Mouse (Mus musculus): ENCODE results near the gene Brd2. TPM values are rescaled to one million over a fixed set of nuclear protein-coding genes. Genes with fewer than 3 reads are reported as not detected.
A peak's percentile ranks its signal among the peaks of the same experiment; 100 is the strongest.

The Brd2 gene
- polyA plus RNA-seq (2014; fragmentation: Nextera tagmentation; extraction: Ambion mirVana): 133 and 136 TPM in 2 replicates

DNA sequence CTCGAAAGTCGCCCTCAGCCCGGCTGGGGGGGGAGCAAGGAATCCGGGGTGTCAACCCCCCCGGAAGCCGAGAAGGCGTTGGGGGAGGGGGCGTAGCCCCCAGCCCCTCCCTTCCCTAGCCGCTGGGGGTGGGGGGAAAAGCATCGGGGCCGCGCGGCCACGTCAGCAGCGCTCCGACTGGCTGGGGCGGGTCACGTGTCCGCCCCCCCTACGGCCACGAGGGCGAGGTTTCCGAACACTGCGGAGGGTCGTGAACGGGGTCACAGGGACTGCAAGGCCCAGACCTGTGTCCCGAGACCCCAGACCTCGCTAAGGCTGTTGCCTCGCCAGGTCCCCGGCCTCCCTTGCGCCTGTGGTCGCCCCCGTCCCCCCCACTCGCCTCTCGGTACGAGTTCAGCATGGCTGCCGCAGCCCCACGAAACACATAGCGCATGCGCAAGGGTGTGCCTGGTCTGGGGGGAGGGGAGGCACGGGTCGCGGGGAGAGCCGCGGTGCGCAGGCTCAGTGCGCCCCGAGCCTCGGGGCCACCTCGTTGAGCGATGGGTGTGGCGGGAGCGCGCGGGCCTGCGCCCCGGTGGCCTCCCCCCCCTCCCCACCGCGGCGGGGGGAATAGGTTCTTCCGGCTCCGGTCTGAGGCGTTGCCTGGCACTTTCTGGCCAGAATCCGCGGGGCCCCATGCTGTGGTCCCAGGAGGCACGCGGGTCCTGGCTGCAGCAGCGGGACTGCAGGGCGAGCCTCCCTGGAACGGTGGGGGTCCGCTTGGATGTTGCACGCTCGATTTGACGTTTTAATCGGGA is at the start of gene Brd2:
Gene Brd2, minus strand, starts transcription at position 447 of the 797 bp plus-strand sequence.
- H3K36me3 ChIP-seq (replicated peaks; ENCODE audit: control insufficient read depth, insufficient read depth): peaks cover 15% of the 10 kb centered on the region
- H3K9ac ChIP-seq: peak within 1 kb of the TSS; percentile 90
- under 1% methylated on average over 71 of the region's 75 CpGs for WGBS
- H3K4me2 ChIP-seq (replicated peaks): peak within 1 kb of the TSS; percentile 94
- H3K4me3 ChIP-seq (replicated peaks; ENCODE audit: low read length): peak within 1 kb of the TSS; percentile 88
- H3K27me3 ChIP-seq (ENCODE audit: control insufficient read depth, insufficient read depth, low read length): no peaks in the 10 kb centered on the region
- H3K9me3 ChIP-seq (ENCODE audit: control insufficient read depth, low read length): no peaks in the 10 kb centered on the region
- DNase-seq (ENCODE audit: low spot score) (peak; percentile 97), ATAC-seq (ENCODE audit: low FRiP score) (peak; percentile 56)
- peaks cover 15% of the 10 kb centered on the region for H3K4me1 ChIP-seq (replicated peaks; ENCODE audit: control insufficient read depth, insufficient read depth, low read length)
- H3K27ac ChIP-seq: peak within 1 kb of the TSS; percentile 100

DNA sequence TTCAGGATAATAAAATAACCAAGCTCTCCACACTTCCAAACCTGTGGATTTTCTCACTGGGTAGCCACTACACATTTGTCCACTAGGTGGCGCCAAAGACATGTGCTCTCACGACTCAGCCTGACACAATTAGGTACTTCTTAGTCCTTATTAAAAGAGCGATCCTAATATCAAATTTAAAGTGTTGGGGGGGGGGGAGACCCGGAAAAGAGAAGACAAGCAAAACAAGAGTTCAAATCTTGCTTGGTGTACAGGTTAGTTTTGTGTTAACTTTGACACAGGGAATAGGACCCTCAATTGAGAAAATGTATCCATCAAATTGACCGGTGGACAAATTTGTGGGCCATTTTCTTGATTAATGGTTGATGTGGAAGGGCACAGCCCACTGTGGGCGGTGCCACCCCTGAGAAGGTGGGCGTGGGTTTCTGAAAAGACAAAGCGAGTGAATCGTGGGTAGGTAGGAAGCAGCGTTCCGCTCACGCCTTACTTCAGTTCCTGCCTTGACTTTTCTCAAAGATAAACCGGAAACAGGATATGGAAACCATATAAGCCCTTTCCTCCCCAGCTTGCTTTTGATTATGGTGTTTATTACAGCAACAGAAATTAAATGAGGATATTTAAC is 48.6 kb upstream of the Brd2 start:
- Histone ChIP-seq H3K27me3 (ENCODE audit: control insufficient read depth, insufficient read depth, low read length) (no peaks in the 10 kb centered on the region), H3K4me3 (replicated peaks; ENCODE audit: low read length) (no peak overlapping the region), H3K36me3 (replicated peaks; ENCODE audit: control insufficient read depth, insufficient read depth) (no peaks in the 10 kb centered on the region), H3K4me1 (replicated peaks; ENCODE audit: control insufficient read depth, insufficient read depth, low read length) (no peaks in the 10 kb centered on the region), H3K4me2 (replicated peaks) (no peak overlapping the region), H3K27ac (no peak overlapping the region), H3K9me3 (ENCODE audit: control insufficient read depth, low read length) (no peaks in the 10 kb centered on the region), H3K9ac (no peak overlapping the region)
- ATAC-seq (ENCODE audit: low FRiP score) (no peak; the same call in 1 of the 2 replicates), DNase-seq (ENCODE audit: low spot score) (peak; percentile 94)
- 46% methylated on average over 13 of the region's 13 CpGs for WGBS

DNA sequence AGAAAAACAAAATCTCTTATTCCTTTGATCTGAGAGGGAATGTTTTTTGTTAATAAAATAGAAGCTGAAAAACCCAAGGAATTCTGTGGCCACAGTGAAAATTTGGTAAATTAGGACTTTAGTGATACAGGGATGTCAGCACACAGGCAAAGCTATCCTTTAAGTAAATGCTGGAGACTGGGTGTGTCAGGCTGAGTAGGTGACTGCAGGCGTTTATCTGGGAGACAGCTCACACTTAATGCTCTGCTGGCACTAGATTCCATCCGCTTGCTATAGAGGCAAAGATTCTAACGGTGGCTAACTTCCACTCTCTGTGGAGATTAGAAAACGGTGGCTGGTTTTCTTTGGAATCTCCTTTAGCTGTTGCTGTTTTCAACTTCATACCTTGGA is 48.0 kb upstream of the Brd2 start:
- DNase-seq (ENCODE audit: low spot score) (no peak), ATAC-seq (ENCODE audit: low FRiP score) (no peak)
- no peak overlapping the region for H3K4me3 ChIP-seq (replicated peaks; ENCODE audit: low read length)
- no peaks in the 10 kb centered on the region for H3K9me3 ChIP-seq (ENCODE audit: control insufficient read depth, low read length)
- H3K4me2 ChIP-seq (replicated peaks): no peak overlapping the region
- H3K27me3 ChIP-seq (ENCODE audit: control insufficient read depth, insufficient read depth, low read length): no peaks in the 10 kb centered on the region
- H3K9ac ChIP-seq: no peak overlapping the region
- no peak overlapping the region for H3K27ac ChIP-seq
- no peaks in the 10 kb centered on the region for H3K36me3 ChIP-seq (replicated peaks; ENCODE audit: control insufficient read depth, insufficient read depth)
- no peaks in the 10 kb centered on the region for H3K4me1 ChIP-seq (replicated peaks; ENCODE audit: control insufficient read depth, insufficient read depth, low read length)
- 28% methylated on average over 4 of the region's 4 CpGs for WGBS

DNA sequence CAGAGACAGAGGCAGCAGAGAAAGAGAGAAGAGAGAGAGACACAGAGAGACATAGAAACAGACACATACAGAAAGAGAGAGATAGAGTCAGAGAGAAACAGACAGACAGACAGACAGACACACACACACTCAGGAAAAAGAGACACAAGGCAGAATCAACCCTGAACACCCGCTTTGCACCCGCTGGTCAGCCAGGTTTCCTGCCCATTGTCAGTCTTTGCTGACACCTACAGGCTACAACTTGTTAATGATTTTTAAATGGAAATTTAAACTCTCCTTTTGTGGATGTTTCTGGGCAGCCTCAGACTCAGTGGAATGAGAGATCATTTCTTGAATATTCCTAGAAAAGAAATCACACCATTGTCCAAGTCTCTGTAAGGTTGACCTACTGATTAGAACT is 46.8 kb upstream of the Brd2 start:
- ATAC-seq (ENCODE audit: low FRiP score) (no peak), DNase-seq (ENCODE audit: low spot score) (peak; percentile 71)
- H3K27ac ChIP-seq: no peak overlapping the region
- no peaks in the 10 kb centered on the region for H3K27me3 ChIP-seq (ENCODE audit: control insufficient read depth, insufficient read depth, low read length)
- no peaks in the 10 kb centered on the region for H3K9me3 ChIP-seq (ENCODE audit: control insufficient read depth, low read length)
- H3K4me3 ChIP-seq (replicated peaks; ENCODE audit: low read length): no peak overlapping the region
- 3% methylated on average over 2 of the region's 2 CpGs for WGBS
- H3K4me1 ChIP-seq (replicated peaks; ENCODE audit: control insufficient read depth, insufficient read depth, low read length): no peaks in the 10 kb centered on the region
- H3K36me3 ChIP-seq (replicated peaks; ENCODE audit: control insufficient read depth, insufficient read depth): no peaks in the 10 kb centered on the region
- no peak overlapping the region for H3K4me2 ChIP-seq (replicated peaks)
- no peak overlapping the region for H3K9ac ChIP-seq

DNA sequence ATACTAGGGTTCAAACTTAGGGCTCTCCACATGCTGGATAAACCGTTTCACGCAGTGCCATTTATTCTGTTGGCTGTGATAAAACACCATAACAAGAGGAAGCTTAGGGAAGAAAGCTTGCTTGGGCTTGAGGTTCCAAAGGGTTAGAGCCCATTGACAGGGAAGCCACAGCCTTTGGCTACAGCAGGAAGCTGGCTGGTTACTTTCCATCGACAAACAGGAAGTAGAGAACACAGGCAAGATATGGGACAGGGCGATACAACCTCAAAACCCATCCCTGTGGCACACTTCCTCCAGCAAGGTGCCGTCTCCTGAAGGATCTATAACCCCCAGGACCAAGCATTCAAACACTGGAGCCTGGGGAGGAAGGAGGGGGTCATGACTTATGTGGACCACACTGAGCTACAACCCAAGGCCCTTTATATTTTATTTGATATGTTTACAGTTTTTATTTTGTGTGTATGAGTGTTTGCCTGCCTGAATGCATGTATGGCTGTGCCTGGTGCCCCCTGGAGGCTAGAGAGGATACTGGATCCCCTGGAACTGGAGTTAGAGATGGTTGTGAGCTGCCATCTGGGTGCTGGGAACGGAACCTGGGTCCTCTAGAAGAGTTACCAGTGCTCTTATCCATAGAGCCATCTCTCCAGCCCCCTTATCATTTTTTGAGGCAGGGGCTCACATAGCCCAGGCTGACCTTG is 42.7 kb upstream of the Brd2 start:
- Histone ChIP-seq H3K9me3 (ENCODE audit: control insufficient read depth, low read length) (peaks cover 5% of the 10 kb centered on the region; the same call in 1 of the 2 replicates), H3K27me3 (ENCODE audit: control insufficient read depth, insufficient read depth, low read length) (no peaks in the 10 kb centered on the region), H3K9ac (no peak overlapping the region), H3K36me3 (replicated peaks; ENCODE audit: control insufficient read depth, insufficient read depth) (no peaks in the 10 kb centered on the region), H3K4me3 (replicated peaks; ENCODE audit: low read length) (no peak overlapping the region), H3K27ac (no peak overlapping the region), H3K4me2 (replicated peaks) (no peak overlapping the region), H3K4me1 (replicated peaks; ENCODE audit: control insufficient read depth, insufficient read depth, low read length) (no peaks in the 10 kb centered on the region)
- 86% methylated on average over 6 of the region's 6 CpGs for WGBS
- no peak for ATAC-seq (ENCODE audit: low FRiP score)
- no peak for DNase-seq (ENCODE audit: low spot score)

DNA sequence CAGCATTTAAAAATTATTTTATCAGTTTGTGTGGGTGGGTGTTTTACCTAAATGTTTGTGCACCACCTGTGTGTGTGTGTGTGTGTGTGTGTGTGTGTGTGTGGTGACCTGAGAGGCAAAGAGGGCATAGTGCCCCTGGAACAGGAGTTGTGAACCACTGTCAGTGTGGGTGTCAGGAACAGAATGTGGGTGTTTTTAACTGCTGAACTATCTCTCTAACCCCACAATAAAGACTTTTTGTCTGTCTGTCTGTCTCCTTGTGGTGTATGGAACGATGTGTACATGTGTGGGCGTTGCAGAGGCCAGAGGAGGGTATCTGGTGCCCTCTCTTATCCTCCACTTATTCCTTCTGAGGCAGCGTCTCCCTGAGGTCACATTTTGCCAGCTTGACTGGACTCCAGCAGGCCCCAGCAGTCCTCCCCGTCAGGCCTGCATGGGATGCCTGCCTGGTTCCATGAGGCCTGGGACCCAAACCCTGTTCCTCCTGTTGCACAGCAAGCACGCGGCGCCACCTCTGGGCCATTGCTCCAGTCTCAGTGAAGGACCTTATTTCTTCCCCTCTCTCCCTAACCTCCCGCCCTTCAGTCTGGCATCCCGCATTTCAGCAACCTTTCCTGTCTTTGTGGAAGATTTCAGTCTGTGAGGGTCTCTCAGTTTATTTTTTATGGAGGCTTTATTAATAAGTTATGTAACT is 41.9 kb upstream of the Brd2 start:
- WGBS: 46% methylated on average over 9 of the region's 9 CpGs
- no peak overlapping the region for H3K4me3 ChIP-seq (replicated peaks; ENCODE audit: low read length)
- H3K9ac ChIP-seq: no peak overlapping the region
- no peaks in the 10 kb centered on the region for H3K27me3 ChIP-seq (ENCODE audit: control insufficient read depth, insufficient read depth, low read length)
- no peaks in the 10 kb centered on the region for H3K4me1 ChIP-seq (replicated peaks; ENCODE audit: control insufficient read depth, insufficient read depth, low read length)
- no peak overlapping the region for H3K4me2 ChIP-seq (replicated peaks)
- H3K9me3 ChIP-seq (ENCODE audit: control insufficient read depth, low read length): peaks cover 5% of the 10 kb centered on the region; the same call in 1 of the 2 replicates
- no peaks in the 10 kb centered on the region for H3K36me3 ChIP-seq (replicated peaks; ENCODE audit: control insufficient read depth, insufficient read depth)
- no peak for ATAC-seq (ENCODE audit: low FRiP score)
- no peak overlapping the region for H3K27ac ChIP-seq
- DNase-seq (ENCODE audit: low spot score): no peak

DNA sequence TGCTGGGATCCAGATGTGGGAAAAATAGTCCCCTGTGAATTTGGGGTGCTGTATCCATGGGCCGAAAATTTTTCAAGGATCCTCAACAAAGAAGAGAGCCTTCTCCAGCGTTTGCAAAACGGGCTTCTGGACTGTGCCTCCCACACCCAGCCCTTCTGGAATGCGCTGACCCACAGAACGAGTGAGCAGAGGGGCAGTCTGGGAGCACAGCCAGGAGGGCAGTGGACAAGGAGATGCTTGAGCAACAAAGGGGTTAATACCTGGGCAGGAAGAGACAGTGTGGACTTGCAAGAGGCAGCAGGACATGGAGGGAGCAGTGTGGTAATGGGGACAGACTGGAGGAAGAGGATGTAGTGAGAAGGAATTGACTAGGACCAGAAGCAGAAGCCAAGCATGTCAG is 33.1 kb upstream of the Brd2 start:
- Histone ChIP-seq H3K36me3 (replicated peaks; ENCODE audit: control insufficient read depth, insufficient read depth) (no peaks in the 10 kb centered on the region), H3K9me3 (ENCODE audit: control insufficient read depth, low read length) (no peaks in the 10 kb centered on the region), H3K27me3 (ENCODE audit: control insufficient read depth, insufficient read depth, low read length) (no peaks in the 10 kb centered on the region), H3K9ac (no peak overlapping the region), H3K4me3 (replicated peaks; ENCODE audit: low read length) (no peak overlapping the region), H3K4me1 (replicated peaks; ENCODE audit: control insufficient read depth, insufficient read depth, low read length) (no peaks in the 10 kb centered on the region), H3K4me2 (replicated peaks) (no peak overlapping the region), H3K27ac (no peak overlapping the region)
- WGBS: 57% methylated on average over 5 of the region's 5 CpGs
- ATAC-seq (ENCODE audit: low FRiP score): no peak
- no peak for DNase-seq (ENCODE audit: low spot score)

DNA sequence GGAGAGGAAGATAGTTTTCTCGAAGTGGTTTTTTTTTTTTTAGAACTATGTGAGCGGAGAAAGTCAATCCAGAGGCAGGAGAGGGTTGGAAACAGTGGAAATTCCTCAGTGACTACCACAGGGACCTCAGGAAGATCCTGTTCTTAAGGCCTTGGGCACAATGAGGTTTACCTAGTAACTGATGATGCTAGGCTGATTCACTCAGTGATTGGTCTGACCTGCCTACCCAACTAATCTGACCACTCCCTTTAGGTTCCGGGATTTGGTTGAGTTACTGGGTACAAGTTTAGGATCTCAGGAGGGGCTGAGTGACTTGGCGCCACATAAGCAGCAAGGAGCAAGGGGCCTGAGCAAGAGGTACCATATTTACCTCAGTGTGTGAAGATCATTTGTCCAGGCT is 30.5 kb upstream of the Brd2 start, which contains the start of gene H2-DMb1:
Gene H2-DMb1, plus strand, starts transcription at position 150 of the 400 bp plus-strand sequence.
- 69% methylated on average over 4 of the region's 4 CpGs for WGBS
- H3K9me3 ChIP-seq (ENCODE audit: control insufficient read depth, low read length): no peaks in the 10 kb centered on the region
- H3K27me3 ChIP-seq (ENCODE audit: control insufficient read depth, insufficient read depth, low read length): no peaks in the 10 kb centered on the region
- DNase-seq (ENCODE audit: low spot score) (peak; percentile 69), ATAC-seq (ENCODE audit: low FRiP score) (no peak)
- no peaks in the 10 kb centered on the region for H3K4me1 ChIP-seq (replicated peaks; ENCODE audit: control insufficient read depth, insufficient read depth, low read length)
- no peak within 1 kb of the TSS for H3K4me2 ChIP-seq (replicated peaks)
- no peak within 1 kb of the TSS for H3K4me3 ChIP-seq (replicated peaks; ENCODE audit: low read length)
- H3K36me3 ChIP-seq (replicated peaks; ENCODE audit: control insufficient read depth, insufficient read depth): no peaks in the 10 kb centered on the region
- H3K27ac ChIP-seq: no peak within 1 kb of the TSS
- H3K9ac ChIP-seq: no peak within 1 kb of the TSS

DNA sequence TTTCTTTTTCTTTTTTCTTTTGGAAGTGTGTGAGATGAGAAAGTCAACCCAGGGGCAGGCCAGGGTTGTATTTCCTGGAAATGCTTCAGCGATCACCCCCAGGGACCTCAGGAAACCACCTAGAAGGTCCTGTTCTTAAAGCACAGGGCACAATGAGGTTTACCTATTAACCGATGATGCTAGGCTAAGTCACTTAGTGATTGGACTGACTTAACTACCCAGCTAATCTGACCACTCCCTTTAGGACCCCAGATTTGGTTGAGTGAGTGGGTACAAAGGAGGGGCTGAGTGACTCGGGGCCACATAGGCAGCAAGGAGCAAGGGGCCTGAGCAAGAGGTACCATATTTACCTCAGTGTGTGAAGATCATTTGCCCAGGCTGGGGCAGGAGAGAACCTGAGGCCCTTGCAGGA is 22.5 kb upstream of the Brd2 start:
- Histone ChIP-seq H3K9ac (no peak overlapping the region), H3K36me3 (replicated peaks; ENCODE audit: control insufficient read depth, insufficient read depth) (no peaks in the 10 kb centered on the region), H3K27ac (no peak overlapping the region), H3K4me3 (replicated peaks; ENCODE audit: low read length) (no peak overlapping the region), H3K27me3 (ENCODE audit: control insufficient read depth, insufficient read depth, low read length) (peaks cover 15% of the 10 kb centered on the region), H3K9me3 (ENCODE audit: control insufficient read depth, low read length) (no peaks in the 10 kb centered on the region), H3K4me2 (replicated peaks) (no peak overlapping the region), H3K4me1 (replicated peaks; ENCODE audit: control insufficient read depth, insufficient read depth, low read length) (0 out of 2 replicates have a peak, but pooled peaks cover 2% of the 10 kb centered on the region)
- DNase-seq (ENCODE audit: low spot score) (no peak), ATAC-seq (ENCODE audit: low FRiP score) (no peak)
- whole genome bisulfite sequencing: 66% methylated on average over 3 of the region's 3 CpGs
